Mouse (Mus musculus) G1E (cell line): Measurements from ENCODE around the gene Slc12a7.

Experiments used
- CTCF ChIP-seq: IDR thresholded peaks from 2 replicates; pipeline ENCODE4 v1.5.1; 2012; ENCODE audit warnings: low read depth, low read length, inconsistent platforms, mixed read lengths
- GATA1 ChIP-seq: IDR thresholded peaks from 2 replicates; pipeline ENCODE4 v1.6.1; 2012; ENCODE audit warnings: borderline replicate concordance, low read length, inconsistent platforms, mixed read lengths
- POLR2AphosphoS5 ChIP-seq: IDR thresholded peaks from 2 replicates; pipeline ENCODE4 v1.6.1; 2012; ENCODE audit warnings: low read depth, low read length, inconsistent platforms; ENCODE audit not compliant: insufficient replicate concordance

DNA sequence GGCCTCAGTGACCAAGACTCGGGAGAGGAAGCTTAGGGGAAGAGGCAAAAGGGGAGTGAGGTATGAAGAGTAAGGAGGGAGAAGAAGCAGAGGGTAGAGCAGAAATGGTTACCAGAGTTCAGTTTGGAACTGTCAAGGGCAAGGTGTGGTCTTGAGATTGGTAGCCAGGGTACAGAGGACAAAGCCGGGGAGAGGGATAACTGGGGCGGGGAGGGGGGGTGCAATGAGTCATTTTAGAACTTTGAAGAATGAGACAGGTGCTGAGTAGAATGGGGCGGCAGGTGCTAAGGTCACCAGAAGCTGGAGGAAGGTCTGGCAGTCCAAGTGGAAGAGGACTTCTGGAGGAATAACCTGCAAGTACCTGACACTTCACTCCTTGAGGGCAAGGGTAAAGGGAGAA, 19.7 kb upstream of the Slc12a7 start:
- no peak for TF ChIP-seq CTCF
- no peak for TF ChIP-seq GATA1
- no peak for TF ChIP-seq POLR2AphosphoS5
